Mouse (Mus musculus) MEL (cell line): ENCODE measurements around the gene Romo1. TPM values are rescaled to one million over a fixed set of nuclear protein-coding genes. Genes with fewer than 3 reads are reported as not detected.

Source experiments
- DNase-seq: peaks from one replicate; pipeline ENCODE4 v3.0.0; 2011; ENCODE audit warnings: low read depth, low spot score
- H3K27ac ChIP-seq: 2 replicates; pipeline ENCODE4 v1.5.1; 2012; ENCODE audit warnings: low read depth, mild to moderate bottlenecking, control low read depth, low read length, moderate library complexity; ENCODE audit not compliant: control insufficient read depth
- H3K27me3 ChIP-seq, 2 experiments: fragments of 150-350 bp in 1 of 2; sonication (generic) in 1 of 2; 2 replicates each; pipeline ENCODE4 v1.6.1; 2012; ENCODE audit warnings: low read length in 2 of 2, mild to moderate bottlenecking in 2 of 2, improper control_type of control experiment in 1 of 2, moderate library complexity in 1 of 2; ENCODE audit not compliant: insufficient read depth in 2 of 2, control insufficient read depth in 1 of 2
- H3K36me3 ChIP-seq, 2 experiments: 2 replicates each; pipeline ENCODE4 v1.6.1; 2012 to 2014; ENCODE audit warnings: low read length in 2 of 2, improper control_type of control experiment in 1 of 2, inconsistent platforms in 1 of 2, mild to moderate bottlenecking in 1 of 2; ENCODE audit not compliant: insufficient read depth in 2 of 2, control insufficient read depth in 1 of 2
- H3K4me1 ChIP-seq, 2 experiments: fragments of 150-350 bp in 1 of 2; sonication (generic) in 1 of 2; 2 replicates each; pipeline ENCODE4 v1.6.1; 2012; ENCODE audit warnings: low read length in 2 of 2, improper control_type of control experiment in 1 of 2, mild to moderate bottlenecking in 1 of 2; ENCODE audit not compliant: insufficient read depth in 2 of 2, control insufficient read depth in 1 of 2
- H3K4me3 ChIP-seq, 2 experiments: fragments of 150-350 bp in 1 of 2; sonication (generic) in 1 of 2; 2 replicates each; pipeline ENCODE4 v1.5.1; 2012; ENCODE audit warnings: low read depth in 2 of 2, low read length in 2 of 2, mild to moderate bottlenecking in 2 of 2, moderate library complexity in 2 of 2, control low read depth in 1 of 2, improper control_type of control experiment in 1 of 2; ENCODE audit not compliant: control insufficient read depth in 1 of 2, insufficient read depth in 1 of 2
- H3K79me2 ChIP-seq: 2 replicates; pipeline ENCODE4 v1.6.1; 2012; ENCODE audit warnings: mild to moderate bottlenecking, low read length, moderate library complexity; ENCODE audit not compliant: control insufficient read depth, poor library complexity, insufficient read depth
- H3K9ac ChIP-seq: 2 replicates; pipeline ENCODE4 v1.6.1; 2012; ENCODE audit warnings: low read depth, mild to moderate bottlenecking, control low read depth, low read length, moderate library complexity; ENCODE audit not compliant: control insufficient read depth, poor library complexity, severe bottlenecking
- H3K9me3 ChIP-seq: fragments of 150-350 bp; sonication (generic); replicated peaks from 2 replicates; pipeline ENCODE4 v1.6.1; 2012; ENCODE audit warnings: mild to moderate bottlenecking, low read length, improper control_type of control experiment, moderate library complexity; ENCODE audit not compliant: insufficient read depth
- BHLHE40 ChIP-seq: IDR thresholded peaks from 2 replicates; pipeline ENCODE4 v1.6.1; 2012; ENCODE audit warnings: low read depth, mild to moderate bottlenecking, inconsistent platforms, low read length, improper control_type of control experiment, borderline replicate concordance
- CHD1 ChIP-seq: IDR thresholded peaks from 2 replicates; pipeline ENCODE4 v1.6.1; 2012; ENCODE audit warnings: low read depth, mild to moderate bottlenecking, inconsistent platforms, low read length, improper control_type of control experiment
- EP300 ChIP-seq, 2 experiments: IDR thresholded peaks; 2 replicates each; pipeline ENCODE4 v1.6.1; 2011; ENCODE audit warnings: improper control_type of control experiment in 2 of 2, low read length in 2 of 2, low read depth in 1 of 2, mild to moderate bottlenecking in 1 of 2
- ETS1 ChIP-seq: IDR thresholded peaks from 2 replicates; pipeline ENCODE4 v1.6.1; 2012; ENCODE audit warnings: low read depth, mild to moderate bottlenecking, inconsistent platforms, low read length, improper control_type of control experiment, moderate library complexity
- GATA1 ChIP-seq: IDR thresholded peaks from 2 replicates; pipeline ENCODE4 v1.6.1; 2011; ENCODE audit warnings: low read depth, low read length, improper control_type of control experiment
- JUND ChIP-seq: IDR thresholded peaks from 2 replicates; pipeline ENCODE4 v1.6.1; 2011; ENCODE audit warnings: low read depth, mild to moderate bottlenecking, improper control_type of control experiment, low read length
- KAT2A ChIP-seq: conservative IDR thresholded peaks from 2 replicates; pipeline ENCODE4 v1.6.1; 2012; ENCODE audit warnings: low read depth, low read length, improper control_type of control experiment, inconsistent platforms
- MAX ChIP-seq: IDR thresholded peaks from 2 replicates; pipeline ENCODE4 v1.6.1; 2011; ENCODE audit warnings: low read length, improper control_type of control experiment
- MAZ ChIP-seq: IDR thresholded peaks from 2 replicates; pipeline ENCODE4 v1.6.1; 2012; ENCODE audit warnings: low read depth, mild to moderate bottlenecking, inconsistent platforms, low read length, improper control_type of control experiment
- MEF2A ChIP-seq: IDR thresholded peaks from 2 replicates; pipeline ENCODE4 v1.6.1; 2014; ENCODE audit warnings: low read depth, mild to moderate bottlenecking, inconsistent platforms, low read length, improper control_type of control experiment; ENCODE audit not compliant: poor library complexity, insufficient replicate concordance, severe bottlenecking; ENCODE audit errors: extremely low read depth
- MXI1 ChIP-seq: IDR thresholded peaks from 2 replicates; pipeline ENCODE4 v1.6.1; 2011; ENCODE audit warnings: mild to moderate bottlenecking, low read depth, low read length, improper control_type of control experiment
- MYB ChIP-seq: IDR thresholded peaks from 2 replicates; pipeline ENCODE4 v1.6.1; 2011; ENCODE audit warnings: mild to moderate bottlenecking, low read depth, low read length, improper control_type of control experiment
- POLR2AphosphoS2 ChIP-seq: IDR thresholded peaks from 2 replicates; pipeline ENCODE4 v1.6.1; 2011; ENCODE audit warnings: low read length, improper control_type of control experiment
- POLR2AphosphoS5 ChIP-seq: IDR thresholded peaks from 2 replicates; pipeline ENCODE4 v1.6.1; 2012; ENCODE audit warnings: low read depth, borderline replicate concordance, mild to moderate bottlenecking, inconsistent platforms, low read length, moderate library complexity, mixed read lengths
- RAD21 ChIP-seq: IDR thresholded peaks from 2 replicates; pipeline ENCODE4 v1.6.1; 2011; ENCODE audit warnings: mild to moderate bottlenecking, low read depth, low read length, improper control_type of control experiment
- RCOR1 ChIP-seq: IDR thresholded peaks from 2 replicates; pipeline ENCODE4 v1.6.1; 2012; ENCODE audit warnings: low read depth, mild to moderate bottlenecking, inconsistent platforms, low read length, improper control_type of control experiment
- SMC3 ChIP-seq: IDR thresholded peaks from 2 replicates; pipeline ENCODE4 v1.6.1; 2011; ENCODE audit warnings: low read depth, low read length, improper control_type of control experiment
- UBTF ChIP-seq: IDR thresholded peaks from 2 replicates; pipeline ENCODE4 v1.6.1; 2012; ENCODE audit warnings: low read depth, mild to moderate bottlenecking, inconsistent platforms, low read length, improper control_type of control experiment, moderate library complexity, borderline replicate concordance; ENCODE audit not compliant: insufficient read depth
- USF2 ChIP-seq, 2 experiments: IDR thresholded peaks; 2 replicates each; pipeline ENCODE4 v1.6.1; 2011 to 2012; ENCODE audit warnings: improper control_type of control experiment in 2 of 2, low read length in 2 of 2, borderline replicate concordance in 1 of 2, inconsistent platforms in 1 of 2, low read depth in 1 of 2, mild to moderate bottlenecking in 1 of 2; ENCODE audit not compliant: insufficient read depth in 1 of 2
- ZMIZ1 ChIP-seq: IDR thresholded peaks from 2 replicates; pipeline ENCODE4 v1.6.1; 2012; ENCODE audit warnings: low read depth, mild to moderate bottlenecking, inconsistent platforms, low read length, improper control_type of control experiment, moderate library complexity
- ZNF384 ChIP-seq: IDR thresholded peaks from 2 replicates; pipeline ENCODE4 v1.6.1; 2012; ENCODE audit warnings: low read depth, mild to moderate bottlenecking, inconsistent platforms, low read length, improper control_type of control experiment
- polyA plus RNA-seq, 2 experiments: library from polyadenylated mRNA; stranded (reverse) in 1 of 2; unstranded in 1 of 2; fragments of >175 nt in 1 of 2; fragments of >200 nt in 1 of 2; gene quantifications; 2 replicates each; pipeline versions ENCODE4 v1.2.1 to v1.2.4; 2012; ENCODE audit warnings: low replicate concordance in 2 of 2, low read depth in 1 of 2; ENCODE audit not compliant: insufficient read length in 2 of 2, insufficient read depth in 1 of 2, missing spikeins in 1 of 2
- total RNA-seq: library from RNA; depleted of rRNA; stranded (reverse); fragments of 300-350 nt; gene quantifications from 2 replicates; pipeline ENCODE4 v1.2.3, GENCODE M21; 2012

Romo1 gene
- total and polyA plus RNA-seq, 3 experiments = 392 to 554 TPM; not detected in 1

DNA sequence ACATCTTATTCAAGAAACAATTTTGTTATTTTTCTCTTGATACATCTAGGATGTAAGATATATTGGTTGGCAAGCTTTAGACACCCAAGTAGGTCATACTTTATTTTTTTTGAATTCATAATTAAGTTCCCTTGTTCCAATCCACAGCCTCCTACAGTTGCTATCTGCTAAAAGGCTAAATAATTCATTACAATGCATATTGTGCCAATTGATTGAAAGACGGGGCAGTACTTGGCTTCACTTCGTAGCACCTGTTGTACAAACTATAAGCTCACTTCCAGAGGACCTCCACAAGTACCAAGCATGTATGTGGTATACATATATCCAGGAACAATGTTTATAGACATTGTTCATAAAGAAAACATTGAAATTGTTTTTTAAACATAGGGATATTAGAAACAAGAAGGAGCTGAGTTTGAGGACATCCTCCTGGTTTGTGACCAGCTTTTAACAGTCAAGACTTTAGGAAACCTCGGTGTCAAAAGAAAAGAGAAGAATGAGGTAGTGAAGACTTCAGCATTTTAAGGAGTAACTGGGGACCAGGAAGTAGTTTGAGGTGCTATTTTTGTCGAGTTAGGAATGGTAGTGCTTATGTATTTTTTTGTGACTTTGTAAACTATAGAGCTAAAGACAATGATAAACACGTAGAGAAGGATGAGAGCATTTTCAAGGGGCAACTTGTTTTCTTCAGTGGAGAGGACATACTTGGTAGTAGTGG lies 2.6 kb downstream of the Romo1 start:
- peaks cover 16% of the 10 kb centered on the region for H3K79me2 ChIP-seq
- peak; percentile 25; the same call in 1 of the 2 replicates for TF ChIP-seq ZMIZ1
- TF ChIP-seq POLR2AphosphoS2 = peak; percentile 98
- no peak for TF ChIP-seq JUND
- no peak for TF ChIP-seq UBTF
- H3K36me3 ChIP-seq = peaks cover 25 to 38% of the 10 kb centered on the region in 2 experiments
- H3K9me3 ChIP-seq = no peaks in the 10 kb centered on the region
- no peak overlapping the region for H3K27ac ChIP-seq
- no peaks in the 10 kb centered on the region for H3K27me3 ChIP-seq
- no peak overlapping the region for H3K9ac ChIP-seq
- peak; percentile 50 for DNase-seq
- peaks cover 0 to 2% of the 10 kb centered on the region in 2 experiments; a peak in 1 of 4 replicates for H3K4me1 ChIP-seq
- no peak overlapping the region for H3K4me3 ChIP-seq

DNA sequence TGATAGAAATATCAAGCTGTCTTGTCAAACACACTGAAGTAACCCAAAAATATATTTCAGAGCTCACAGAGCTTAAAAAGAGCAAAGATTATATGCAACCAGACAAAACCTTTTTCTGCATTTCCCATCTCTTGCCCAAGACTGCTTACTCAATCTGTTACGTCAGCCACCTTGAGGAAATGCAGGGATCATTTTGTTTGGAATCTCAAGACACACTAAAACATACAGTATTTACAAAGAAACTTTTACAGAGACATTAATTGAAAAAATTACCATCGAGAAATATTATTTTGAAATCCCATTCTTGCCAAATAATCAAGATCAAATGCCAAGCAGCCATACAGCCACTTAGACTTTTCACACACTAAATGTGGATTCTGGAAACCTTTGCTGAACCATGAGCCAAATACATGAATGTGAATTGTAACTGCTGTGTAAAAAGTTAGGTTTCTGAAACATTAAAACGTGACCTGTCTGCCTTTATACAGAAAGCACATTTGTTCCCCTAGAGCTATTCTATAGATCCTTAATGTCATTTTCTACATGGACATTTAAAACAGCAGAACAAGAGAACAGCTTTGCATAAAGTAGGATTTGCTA lies 3.6 kb downstream of the Romo1 start:
- Histone ChIP-seq H3K9me3 (no peaks in the 10 kb centered on the region), H3K36me3 (peaks cover 27 to 43% of the 10 kb centered on the region in 2 experiments), H3K4me3 (no peak overlapping the region), H3K79me2 (peaks cover 16% of the 10 kb centered on the region), H3K27ac (no peak overlapping the region), H3K4me1 (peaks cover 0 to 2% of the 10 kb centered on the region in 2 experiments; a peak in 1 of 4 replicates), H3K9ac (no peak overlapping the region), H3K27me3 (no peaks in the 10 kb centered on the region)
- DNase-seq = no peak
- TF ChIP-seq EP300 (IDR thresholded peaks at IDR 0.05; ENCODE audit: low read depth in 1 of 2, low read length in 2 of 2) (no peak), RCOR1 (no peak), ZNF384 (no peak), MAZ (no peak), POLR2AphosphoS2 (no peak), BHLHE40 (no peak), GATA1 (no peak), SMC3 (no peak), MYB (no peak), MAX (no peak), RAD21 (no peak), MXI1 (no peak), USF2 (IDR thresholded peaks at IDR 0.05; ENCODE audit: borderline replicate concordance in 1 of 2, insufficient read depth in 1 of 2, low read depth in 1 of 2, low read length in 2 of 2) (no peak), MEF2A (no peak), POLR2AphosphoS5 (no peak), CHD1 (no peak), KAT2A (no peak), ETS1 (no peak)
